Mouse (Mus musculus): ENCODE data around the gene Qk. TPM values are rescaled to one million over a fixed set of nuclear protein-coding genes. Genes with fewer than 3 reads are reported as not detected.

The Qk gene
- polyA plus RNA-seq, 1 experiment from 2014 or later: 24.2 TPM

DNA sequence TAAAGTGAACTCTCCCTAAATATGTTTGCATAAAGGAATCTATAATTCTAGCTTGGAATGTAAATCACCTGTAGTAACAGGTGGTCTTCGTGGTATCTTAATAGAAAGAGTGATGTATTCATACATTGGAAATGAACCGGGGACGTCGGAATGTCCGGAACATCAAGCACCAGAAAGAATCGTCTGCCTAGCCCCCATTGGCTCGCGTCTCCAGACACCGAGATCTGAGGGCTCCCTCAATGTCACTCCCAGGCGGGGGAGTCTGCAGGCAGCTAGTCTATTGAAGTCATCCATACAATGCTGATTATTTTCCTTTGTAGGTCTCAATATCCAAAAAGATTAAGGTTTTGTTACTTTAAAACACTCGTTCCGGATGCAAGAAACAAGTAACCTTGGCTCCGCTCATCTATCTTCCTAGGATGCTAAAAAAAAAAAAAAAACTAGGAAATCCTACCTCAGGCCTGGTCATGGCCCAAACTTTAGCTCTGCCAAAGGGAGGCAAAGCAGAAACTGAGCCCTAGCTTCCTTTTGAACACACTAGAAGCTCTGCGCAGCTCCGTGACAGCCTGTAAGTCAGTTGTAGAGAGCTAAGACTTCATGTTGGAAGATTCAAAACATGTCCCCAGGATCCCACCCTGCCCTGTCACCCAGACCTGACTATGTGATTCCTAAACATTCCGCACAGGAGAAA is 16.3 kb upstream of the Qk start:
- Histone ChIP-seq H3K4me3 (peak overlapping the region; percentile 50), H3K27me3 (ENCODE audit: low read depth, poor library complexity, severe bottlenecking) (no peaks in the 10 kb centered on the region), H3K36me3 (no peaks in the 10 kb centered on the region), H3K27ac (peak overlapping the region; percentile 95), H3K9me3 (replicated peaks) (no peaks in the 10 kb centered on the region), H3K4me1 (peaks cover 43% of the 10 kb centered on the region)
- peak; percentile 48 for DNase-seq (ENCODE audit: low spot score)
- 17% methylated on average over 16 of the region's 16 CpGs for WGBS

DNA sequence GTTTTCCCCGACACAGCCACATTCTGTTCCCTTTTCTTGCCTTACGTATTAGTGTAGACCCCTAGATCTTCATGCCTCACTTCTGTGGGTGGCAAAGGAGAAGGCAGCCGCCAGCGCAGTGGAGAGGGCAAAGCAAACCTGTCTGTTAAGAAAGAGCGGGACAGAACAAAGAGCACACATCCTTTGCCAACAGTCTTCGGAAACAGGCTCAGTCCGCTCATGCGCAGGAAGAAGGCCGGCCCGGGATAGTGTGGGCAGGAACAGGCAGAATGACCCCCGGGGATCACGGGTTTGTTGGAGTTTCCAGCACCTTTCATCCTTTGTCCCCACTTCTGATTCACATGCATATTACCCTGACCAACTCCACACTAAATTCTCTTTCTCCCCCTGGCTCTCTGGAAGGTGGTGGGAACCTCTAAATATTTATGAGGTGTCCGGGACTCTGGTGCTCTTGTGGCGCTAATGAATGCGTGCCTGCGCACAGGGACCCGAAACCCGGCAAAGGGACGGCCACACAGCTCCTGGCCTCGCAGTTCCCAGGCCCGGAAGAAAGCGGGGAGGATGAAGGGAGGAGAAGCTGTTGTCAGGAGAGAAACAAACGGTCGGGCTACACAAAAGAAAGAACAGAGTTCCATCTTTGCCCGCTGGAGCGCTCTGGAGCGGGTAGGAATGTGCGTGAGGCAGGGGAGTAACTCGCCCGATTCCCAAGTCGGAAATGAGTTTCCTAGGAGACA is 15.5 kb upstream of the Qk start:
- Histone ChIP-seq H3K27me3 (ENCODE audit: low read depth, poor library complexity, severe bottlenecking) (no peaks in the 10 kb centered on the region), H3K4me1 (peaks cover 43% of the 10 kb centered on the region), H3K9me3 (replicated peaks) (no peaks in the 10 kb centered on the region), H3K27ac (peak overlapping the region; percentile 95), H3K4me3 (peak overlapping the region; percentile 50), H3K36me3 (no peaks in the 10 kb centered on the region)
- peak; percentile 82 for DNase-seq (ENCODE audit: low spot score)
- whole genome bisulfite sequencing: 1% methylated on average over 31 of the region's 31 CpGs

DNA sequence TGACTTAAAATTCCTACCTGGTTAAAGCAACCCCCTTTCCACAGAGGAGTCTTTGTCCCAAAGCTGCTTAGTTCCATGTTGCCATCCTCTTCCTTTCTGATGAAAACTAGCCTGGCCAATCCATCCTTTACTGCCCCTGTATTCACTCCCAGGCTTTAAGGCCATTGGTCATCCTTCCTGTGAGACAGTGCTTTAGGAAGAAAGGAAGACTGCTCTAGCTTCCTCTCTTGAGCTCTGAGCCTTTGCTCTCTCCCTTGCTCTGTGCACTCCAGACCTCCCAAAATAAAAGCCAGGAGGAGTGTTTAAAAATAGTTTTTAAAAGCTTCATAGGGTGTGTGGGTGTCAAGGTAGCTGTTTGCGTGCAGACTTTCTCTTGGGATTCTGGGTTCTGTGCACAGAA is 14.8 kb upstream of the Qk start:
- no peak for DNase-seq (ENCODE audit: low spot score)
- Histone ChIP-seq H3K27me3 (ENCODE audit: low read depth, poor library complexity, severe bottlenecking) (no peaks in the 10 kb centered on the region), H3K4me3 (peak overlapping the region; percentile 50), H3K9me3 (replicated peaks) (no peaks in the 10 kb centered on the region), H3K36me3 (no peaks in the 10 kb centered on the region), H3K27ac (peak overlapping the region; percentile 95), H3K4me1 (peaks cover 43% of the 10 kb centered on the region)
- WGBS: 41% methylated on average over 1 of the region's 1 CpGs

DNA sequence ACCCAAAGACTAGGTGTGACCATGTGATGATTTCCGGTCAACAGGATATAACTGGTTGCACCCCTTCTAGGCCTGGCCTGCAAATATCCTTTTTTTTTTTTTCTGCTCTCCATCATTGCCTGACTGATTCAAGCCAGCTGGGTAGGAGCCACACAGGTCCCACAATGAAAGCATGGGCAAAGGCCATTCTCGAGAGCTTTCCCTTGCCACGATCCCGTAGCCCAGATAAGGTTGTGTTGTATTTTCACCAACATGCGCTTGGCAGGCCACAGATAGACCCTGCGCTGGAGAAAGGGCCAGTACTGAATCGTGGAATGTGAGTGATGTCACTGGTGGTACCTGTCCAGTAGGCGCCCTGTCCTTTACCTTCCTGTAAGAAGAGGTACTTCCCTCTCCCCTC is 13.7 kb upstream of the Qk start:
- Histone ChIP-seq H3K4me1 (peaks cover 42% of the 10 kb centered on the region), H3K27ac (peak overlapping the region; percentile 4; the same call in 1 of the 2 replicates)
- 95% methylated on average over 8 of the region's 8 CpGs for WGBS

DNA sequence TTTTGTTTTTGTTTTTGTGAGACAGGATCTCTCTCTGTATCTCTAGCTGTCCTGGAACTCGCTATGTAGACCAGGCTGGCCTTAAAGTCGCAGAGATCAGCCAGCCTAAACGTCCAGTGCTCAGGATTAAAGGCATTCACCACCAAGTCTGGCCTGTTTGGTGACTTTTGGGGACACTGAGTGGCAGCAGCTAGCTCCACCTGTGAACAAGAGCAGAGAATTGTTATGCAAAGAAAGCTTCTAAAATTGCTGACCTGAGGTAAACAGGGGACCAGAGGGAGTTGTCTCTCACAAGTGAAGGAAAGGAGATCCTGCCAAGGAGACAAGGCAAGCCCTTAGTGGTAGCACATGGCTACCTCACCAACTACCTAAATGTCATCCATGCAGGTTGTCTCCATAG is 12.5 kb upstream of the Qk start:
- no peak overlapping the region for H3K27ac ChIP-seq
- WGBS: 73% methylated on average over 3 of the region's 3 CpGs
- H3K4me3 ChIP-seq: no peak overlapping the region
- no peaks in the 10 kb centered on the region for H3K36me3 ChIP-seq
- no peaks in the 10 kb centered on the region for H3K9me3 ChIP-seq (replicated peaks)
- H3K4me1 ChIP-seq: peaks cover 37% of the 10 kb centered on the region
- peak; percentile 11 for DNase-seq (ENCODE audit: low spot score)
- no peaks in the 10 kb centered on the region for H3K27me3 ChIP-seq (ENCODE audit: low read depth, poor library complexity, severe bottlenecking)

More for the DNA sequence above, 13.7 kb upstream of the Qk start:
- Histone ChIP-seq H3K4me3 (no peak overlapping the region), H3K36me3 (no peaks in the 10 kb centered on the region), H3K9me3 (replicated peaks) (no peaks in the 10 kb centered on the region), H3K27me3 (ENCODE audit: low read depth, poor library complexity, severe bottlenecking) (no peaks in the 10 kb centered on the region)
- DNase-seq (ENCODE audit: low spot score): peak; percentile 29

DNA sequence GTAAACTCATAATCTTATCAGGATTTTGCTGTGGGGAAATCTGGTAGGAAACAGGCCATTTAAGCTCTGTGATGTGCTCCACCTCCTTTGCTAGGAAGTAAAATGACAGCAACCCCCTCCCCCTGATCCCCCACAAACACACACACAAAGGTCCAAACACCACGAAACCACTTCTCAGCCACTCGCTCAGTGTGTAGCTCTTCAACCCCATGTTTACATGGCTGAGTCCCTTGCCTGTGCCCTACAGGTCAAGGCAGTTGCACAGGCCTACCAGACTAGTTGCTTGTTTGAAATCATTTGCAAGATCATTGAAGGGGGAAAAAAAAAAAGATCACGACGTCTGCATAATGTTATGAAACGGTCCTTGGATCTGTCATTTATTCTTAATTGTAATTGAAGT is 9.8 kb upstream of the Qk start:
- Histone ChIP-seq H3K27ac (no peak overlapping the region), H3K27me3 (ENCODE audit: low read depth, poor library complexity, severe bottlenecking) (no peaks in the 10 kb centered on the region), H3K9me3 (replicated peaks) (no peaks in the 10 kb centered on the region), H3K4me1 (peaks cover 16% of the 10 kb centered on the region), H3K36me3 (peaks cover 4% of the 10 kb centered on the region; the same call in 1 of the 2 replicates), H3K4me3 (no peak overlapping the region)
- WGBS: 87% methylated on average over 5 of the region's 5 CpGs
- DNase-seq (ENCODE audit: low spot score): no peak

DNA sequence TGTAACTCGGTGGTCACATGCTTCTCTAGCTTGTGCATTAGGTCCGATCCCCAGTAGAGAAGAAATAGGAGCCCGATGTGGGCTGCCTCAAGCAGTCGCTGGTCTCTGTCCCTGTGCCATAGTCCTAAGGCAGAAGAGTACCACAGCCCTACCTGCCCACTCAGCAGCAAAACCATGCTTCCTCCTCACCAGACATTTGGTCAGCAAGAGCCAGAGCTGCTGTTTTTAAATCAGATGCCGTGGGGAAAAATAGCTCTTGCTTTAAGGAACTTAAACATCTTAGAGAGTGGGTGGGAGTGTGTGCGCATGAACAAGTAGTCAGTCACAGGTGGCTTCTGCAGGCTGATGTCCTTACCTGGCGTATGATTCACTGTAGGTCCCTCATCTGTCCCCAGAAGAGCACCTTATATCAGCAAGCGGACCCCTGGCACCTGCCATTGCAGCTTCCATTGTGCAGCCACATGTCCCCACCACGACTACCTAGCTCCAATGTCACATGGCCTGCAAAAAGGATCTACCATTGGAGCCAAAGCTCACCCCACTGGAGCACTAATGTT is 9.0 kb upstream of the Qk start:
- no peak overlapping the region for H3K27ac ChIP-seq
- no peak for DNase-seq (ENCODE audit: low spot score)
- H3K9me3 ChIP-seq (replicated peaks): no peaks in the 10 kb centered on the region
- peaks cover 8% of the 10 kb centered on the region for H3K4me1 ChIP-seq
- H3K27me3 ChIP-seq (ENCODE audit: low read depth, poor library complexity, severe bottlenecking): no peaks in the 10 kb centered on the region
- no peak overlapping the region for H3K4me3 ChIP-seq
- WGBS: 92% methylated on average over 9 of the region's 9 CpGs
- peaks cover 4% of the 10 kb centered on the region; the same call in 1 of the 2 replicates for H3K36me3 ChIP-seq

DNA sequence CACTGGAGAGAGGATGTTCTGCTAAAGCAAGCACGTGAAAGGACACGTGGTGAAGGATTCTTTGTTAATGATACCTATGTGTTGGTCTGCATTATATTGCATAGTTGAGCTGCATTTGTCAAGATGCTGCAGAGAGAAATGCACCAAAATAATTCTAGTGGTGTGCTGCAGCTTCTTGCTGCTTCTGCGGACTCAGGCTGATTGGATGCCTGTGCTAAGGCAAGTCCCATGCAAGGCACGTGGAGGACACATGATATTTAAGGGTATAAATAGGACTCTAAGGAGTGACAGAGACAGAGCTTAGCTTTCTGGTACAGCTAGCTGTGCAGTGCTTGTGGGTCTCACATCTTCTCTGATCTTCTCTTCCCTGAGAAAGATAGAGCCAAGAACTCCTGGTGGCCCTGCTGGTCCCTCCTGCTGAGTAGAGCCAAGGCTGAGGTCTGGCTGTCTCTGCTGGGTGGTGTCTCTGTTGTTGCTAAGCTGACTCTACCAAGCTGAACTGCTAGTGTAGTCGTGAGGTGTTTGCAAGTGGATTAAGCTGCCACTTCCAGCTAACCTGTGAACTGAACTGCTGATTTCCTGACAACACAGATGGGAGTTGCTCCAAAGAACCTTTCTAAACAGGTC is 8.0 kb upstream of the Qk start:
- Histone ChIP-seq H3K27me3 (ENCODE audit: low read depth, poor library complexity, severe bottlenecking) (no peaks in the 10 kb centered on the region), H3K9me3 (replicated peaks) (no peaks in the 10 kb centered on the region), H3K4me1 (no peaks in the 10 kb centered on the region), H3K36me3 (peaks cover 4% of the 10 kb centered on the region; the same call in 1 of the 2 replicates), H3K27ac (no peak overlapping the region), H3K4me3 (no peak overlapping the region)
- 80% methylated on average over 5 of the region's 5 CpGs for WGBS
- no peak for DNase-seq (ENCODE audit: low spot score)

DNA sequence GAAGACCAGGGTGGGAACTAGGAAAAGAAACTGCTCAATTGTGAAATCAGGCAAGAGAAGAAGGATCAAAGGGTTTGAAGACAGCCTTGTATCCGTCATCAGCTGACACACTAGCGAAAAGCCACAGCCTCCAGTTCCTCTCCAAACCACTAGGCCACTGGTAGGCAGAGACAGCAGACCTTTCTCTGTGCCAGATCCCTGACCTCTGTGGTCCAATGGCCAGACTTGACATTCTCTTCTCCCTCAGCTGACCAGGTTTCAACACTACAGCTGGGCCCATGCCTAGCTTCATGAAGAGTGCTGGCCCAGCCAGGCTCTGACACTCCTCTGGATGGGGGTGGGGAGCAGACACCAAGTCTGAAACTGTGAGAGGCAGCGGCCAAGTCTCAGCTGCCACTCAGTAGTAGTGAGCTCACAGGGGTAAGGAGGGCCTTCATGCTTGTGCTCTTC is 7.0 kb upstream of the Qk start:
- H3K27ac ChIP-seq: no peak overlapping the region
- WGBS: 67% methylated on average over 3 of the region's 3 CpGs

DNA sequence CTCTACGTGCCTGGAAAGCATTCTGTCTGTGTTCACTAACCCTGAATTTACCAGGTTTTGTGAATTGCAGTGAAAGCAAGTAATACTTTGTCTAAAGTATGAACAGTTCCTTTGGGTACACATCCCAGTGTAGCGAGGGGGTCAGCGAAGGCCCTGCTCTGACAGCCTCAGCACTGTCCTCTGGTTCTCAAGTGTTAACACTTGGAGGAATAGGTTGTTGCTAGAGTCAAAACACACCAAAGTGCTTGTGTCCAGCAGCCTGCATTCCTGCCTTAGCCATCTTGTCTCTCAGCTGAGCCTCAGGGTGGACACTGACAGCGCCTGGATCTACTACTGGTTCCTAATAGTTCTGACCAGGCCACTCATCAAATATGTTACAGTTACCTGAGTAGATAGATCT is 6.3 kb upstream of the Qk start:
- no peak for DNase-seq (ENCODE audit: low spot score)
- H3K27ac ChIP-seq: no peak overlapping the region

More for the DNA sequence above, 7.0 kb upstream of the Qk start:
- H3K4me1 ChIP-seq: peaks cover 6% of the 10 kb centered on the region; the same call in 1 of the 2 replicates
- H3K36me3 ChIP-seq: peaks cover 4% of the 10 kb centered on the region; the same call in 1 of the 2 replicates
- no peak overlapping the region for H3K4me3 ChIP-seq
- no peak for DNase-seq (ENCODE audit: low spot score)
- no peaks in the 10 kb centered on the region for H3K9me3 ChIP-seq (replicated peaks)
- H3K27me3 ChIP-seq (ENCODE audit: low read depth, poor library complexity, severe bottlenecking): no peaks in the 10 kb centered on the region

DNA sequence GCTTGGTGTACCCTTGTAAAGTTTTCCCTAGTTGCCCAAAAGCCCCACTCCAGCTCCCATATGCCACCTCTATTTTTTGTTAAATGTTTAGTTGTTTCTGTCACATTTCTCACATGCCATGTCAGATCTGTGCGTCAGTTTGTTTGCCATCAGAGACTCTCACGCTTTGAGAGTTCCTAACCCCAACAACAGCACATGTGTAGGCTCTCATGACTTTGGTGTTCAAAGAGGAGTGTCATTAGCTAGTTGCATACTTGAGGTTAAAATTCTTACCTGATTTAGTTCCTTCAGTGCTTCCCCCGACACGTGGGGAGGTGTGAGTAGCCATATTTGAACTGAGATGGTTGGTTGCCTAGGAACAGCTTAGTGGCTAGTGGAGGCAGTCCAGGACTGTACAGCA is 2.1 kb upstream of the Qk start:
- no peak overlapping the region for H3K27ac ChIP-seq
- no peak overlapping the region for H3K4me3 ChIP-seq
- peaks cover 18% of the 10 kb centered on the region for H3K4me1 ChIP-seq
- 86% methylated on average over 4 of the region's 4 CpGs for WGBS
- no peaks in the 10 kb centered on the region for H3K27me3 ChIP-seq (ENCODE audit: low read depth, poor library complexity, severe bottlenecking)
- H3K36me3 ChIP-seq: peaks cover 4% of the 10 kb centered on the region; the same call in 1 of the 2 replicates
- DNase-seq (ENCODE audit: low spot score): no peak
- no peaks in the 10 kb centered on the region for H3K9me3 ChIP-seq (replicated peaks)

More for the DNA sequence above, 6.3 kb upstream of the Qk start:
- Histone ChIP-seq H3K27me3 (ENCODE audit: low read depth, poor library complexity, severe bottlenecking) (no peaks in the 10 kb centered on the region), H3K36me3 (peaks cover 4% of the 10 kb centered on the region; the same call in 1 of the 2 replicates), H3K4me3 (no peak overlapping the region), H3K4me1 (peaks cover 12% of the 10 kb centered on the region; the same call in 1 of the 2 replicates), H3K9me3 (replicated peaks) (no peaks in the 10 kb centered on the region)
- WGBS: 95% methylated on average over 4 of the region's 4 CpGs

DNA sequence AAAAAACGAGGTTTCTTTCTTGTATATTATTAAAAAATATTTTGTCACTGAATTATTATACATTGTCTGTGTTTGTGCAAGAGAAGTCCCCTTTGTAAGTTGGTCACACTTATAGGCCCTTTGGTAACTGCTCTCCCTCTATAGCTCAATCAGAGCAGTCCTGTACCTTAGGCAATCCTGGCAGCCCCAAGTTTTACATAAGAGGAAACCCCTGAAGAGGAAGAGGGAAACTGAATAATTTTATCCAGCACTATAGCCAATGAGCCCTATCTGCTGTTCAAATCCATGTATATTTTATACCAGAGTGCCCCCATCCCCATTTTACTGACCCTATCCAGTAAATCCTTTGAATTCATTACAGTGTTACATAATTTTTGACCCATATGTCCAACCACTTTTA is 1.4 kb upstream of the Qk start:
- DNase-seq (ENCODE audit: low spot score): no peak
- 0 out of 2 replicates have a peak overlapping the region, but pooled peaks have one; percentile 92 for H3K4me3 ChIP-seq
- WGBS: 36% methylated on average over 1 of the region's 1 CpGs
- H3K36me3 ChIP-seq: peaks cover 4% of the 10 kb centered on the region; the same call in 1 of the 2 replicates
- H3K27me3 ChIP-seq (ENCODE audit: low read depth, poor library complexity, severe bottlenecking): no peaks in the 10 kb centered on the region
- H3K4me1 ChIP-seq: peaks cover 24% of the 10 kb centered on the region
- H3K27ac ChIP-seq: no peak overlapping the region
- no peaks in the 10 kb centered on the region for H3K9me3 ChIP-seq (replicated peaks)
